Mouse (Mus musculus): Measurements from ENCODE around the gene Rpl19. TPM values are rescaled to one million over a fixed set of nuclear protein-coding genes. Genes with fewer than 3 reads are reported as not detected.

Gene Rpl19
- 1,072 and 1,152 TPM in 2 replicates for polyA plus RNA-seq (2015; fragmentation: Nextera tagmentation; extraction: Ambion mirVana)

DNA sequence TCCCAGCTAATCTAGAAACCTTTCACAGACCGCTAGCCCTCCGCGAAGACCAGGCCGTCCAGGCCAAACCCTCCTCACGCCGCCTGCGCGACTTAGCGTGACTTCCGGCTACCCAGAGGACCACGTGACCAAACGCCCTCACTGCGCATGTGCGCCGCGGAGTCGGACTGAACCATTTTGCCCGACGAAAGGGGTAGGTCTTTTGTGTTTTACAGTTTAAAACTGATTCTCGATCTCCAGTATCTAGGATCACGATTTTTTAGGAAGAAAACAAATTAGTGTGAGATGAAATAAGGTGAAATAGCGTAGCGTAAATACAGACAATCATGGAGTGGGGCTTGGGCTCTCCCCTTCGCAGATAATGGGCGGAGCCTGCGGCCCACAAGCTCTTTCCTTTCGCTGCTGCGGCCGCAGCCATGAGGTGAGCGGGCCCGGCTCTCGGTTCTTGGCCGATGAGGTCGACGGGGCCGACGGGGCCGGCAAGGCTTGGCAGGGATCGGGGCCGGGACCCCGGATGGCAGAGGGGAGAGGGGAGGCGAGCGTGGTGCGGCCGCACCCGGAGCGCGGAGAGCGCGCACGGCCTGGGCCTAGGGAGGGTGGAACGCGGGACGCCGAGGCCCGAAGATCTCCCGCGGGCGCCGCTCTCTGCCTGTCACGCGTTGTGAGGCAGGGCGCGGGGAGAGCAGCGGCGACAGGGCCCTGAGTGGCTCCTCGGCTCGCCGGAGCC lies at the start of gene Rpl19:
Gene Rpl19, plus strand, starts transcription at position 141 of the 727 bp plus-strand sequence.
- peak within 1 kb of the TSS; percentile 95 for H3K27ac ChIP-seq
- WGBS, result under 1% methylated on average over 69 of the region's 69 CpGs
- peak; percentile 69 for ATAC-seq (replicated peaks; ENCODE audit: low FRiP score)
- peak within 1 kb of the TSS; percentile 98 for H3K9ac ChIP-seq
- H3K4me1 ChIP-seq, result peaks cover 32% of the 10 kb centered on the region
- H3K4me3 ChIP-seq (replicated peaks), result peak within 1 kb of the TSS; percentile 87
- peak within 1 kb of the TSS; percentile 66 for H3K4me2 ChIP-seq
- H3K36me3 ChIP-seq, result peaks cover 35% of the 10 kb centered on the region
- no peaks in the 10 kb centered on the region for H3K9me3 ChIP-seq (replicated peaks)
- H3K27me3 ChIP-seq, result no peaks in the 10 kb centered on the region

DNA sequence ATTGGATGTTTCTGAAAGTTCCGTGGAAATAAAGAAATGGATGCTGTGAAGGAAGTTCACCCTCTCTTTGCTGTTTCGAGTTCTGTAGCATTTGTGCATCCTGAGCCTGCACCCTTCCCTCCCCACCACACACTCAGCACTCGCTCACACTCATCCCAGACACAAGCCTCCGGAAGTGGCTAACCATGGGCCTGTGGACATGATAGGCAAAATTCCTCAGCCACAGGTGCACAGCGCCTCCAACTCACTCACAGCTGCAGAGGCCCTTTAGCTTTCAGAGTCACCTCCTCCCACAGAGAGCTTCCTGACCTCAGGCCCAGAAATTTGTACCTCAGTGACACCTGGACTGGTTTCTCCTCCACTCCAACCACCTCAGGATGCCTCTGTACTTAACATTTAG lies 48.7 kb upstream of the Rpl19 start:
- H3K27ac ChIP-seq, result no peak overlapping the region
- WGBS, result 82% methylated on average over 5 of the region's 5 CpGs
- no peak overlapping the region for H3K4me3 ChIP-seq (replicated peaks)
- H3K4me1 ChIP-seq, result no peaks in the 10 kb centered on the region
- H3K36me3 ChIP-seq, result no peaks in the 10 kb centered on the region
- no peaks in the 10 kb centered on the region for H3K9me3 ChIP-seq (replicated peaks)
- ATAC-seq (replicated peaks; ENCODE audit: low FRiP score), result no peak
- H3K9ac ChIP-seq, result no peak overlapping the region
- H3K27me3 ChIP-seq, result no peaks in the 10 kb centered on the region
- H3K4me2 ChIP-seq, result no peak overlapping the region

DNA sequence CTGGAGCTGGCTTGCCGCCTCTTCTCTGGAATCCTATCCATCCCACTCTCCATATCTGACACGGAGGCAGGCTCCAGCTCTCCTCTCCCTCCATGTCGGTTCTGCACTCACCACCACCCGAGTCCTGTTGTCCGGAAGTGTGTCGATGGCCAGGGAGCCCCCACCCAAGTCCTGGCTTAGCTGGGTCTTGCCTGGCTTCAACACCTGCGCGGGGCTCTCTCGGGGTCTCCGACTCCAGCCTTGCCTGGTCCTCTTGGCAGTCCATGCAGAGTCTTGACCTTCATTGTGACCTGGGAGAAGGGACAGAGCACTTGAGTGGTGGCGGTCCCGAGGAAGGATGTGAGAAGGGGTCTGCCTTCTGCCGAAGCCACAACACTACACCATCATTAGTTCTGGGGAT lies 48.1 kb upstream of the Rpl19 start:
- H3K27me3 ChIP-seq, result no peaks in the 10 kb centered on the region
- no peaks in the 10 kb centered on the region for H3K9me3 ChIP-seq (replicated peaks)
- H3K4me3 ChIP-seq (replicated peaks), result no peak overlapping the region
- H3K4me1 ChIP-seq, result no peaks in the 10 kb centered on the region
- no peak overlapping the region for H3K9ac ChIP-seq
- H3K36me3 ChIP-seq, result no peaks in the 10 kb centered on the region
- H3K4me2 ChIP-seq, result no peak overlapping the region
- H3K27ac ChIP-seq, result no peak overlapping the region
- 85% methylated on average over 13 of the region's 13 CpGs for WGBS
- ATAC-seq (replicated peaks; ENCODE audit: low FRiP score), result no peak

DNA sequence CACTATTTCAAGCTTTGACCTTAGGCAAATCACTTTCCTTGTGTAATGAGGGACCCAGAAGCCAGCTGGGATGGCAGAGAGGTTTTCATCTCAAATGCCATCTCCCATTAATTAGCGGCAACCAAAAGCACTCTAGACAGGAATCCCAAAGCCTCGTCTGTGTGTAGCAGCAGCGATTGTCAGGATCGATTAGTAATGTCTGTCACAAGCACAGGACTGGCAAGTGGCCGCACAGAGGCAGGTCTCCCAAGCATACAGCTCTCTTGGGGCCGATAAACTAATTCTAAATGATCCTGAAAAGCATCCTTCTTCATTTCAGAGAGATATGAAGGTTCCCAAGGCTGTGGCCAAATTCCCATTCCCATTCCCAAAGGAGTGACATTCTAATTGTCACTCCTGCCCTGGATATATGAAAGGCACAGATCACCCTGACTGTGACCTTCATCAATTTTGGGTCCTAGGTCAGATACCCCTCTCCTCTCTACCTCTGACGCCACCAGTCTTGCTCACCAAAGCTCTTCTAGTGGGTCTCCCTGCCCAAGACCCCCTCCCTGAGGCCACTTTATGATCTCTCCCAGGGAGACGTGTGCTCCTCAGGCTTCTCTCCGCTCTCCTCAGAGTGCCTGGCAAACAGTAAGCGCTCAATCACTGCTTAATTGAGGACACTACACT lies 46.5 kb upstream of the Rpl19 start:
- H3K4me3 ChIP-seq (replicated peaks), result no peak overlapping the region
- no peaks in the 10 kb centered on the region for H3K9me3 ChIP-seq (replicated peaks)
- no peak overlapping the region for H3K27ac ChIP-seq
- no peak for ATAC-seq (replicated peaks; ENCODE audit: low FRiP score)
- no peak overlapping the region for H3K4me2 ChIP-seq
- peaks cover 9% of the 10 kb centered on the region for H3K27me3 ChIP-seq
- H3K9ac ChIP-seq, result no peak overlapping the region
- 75% methylated on average over 10 of the region's 10 CpGs for WGBS
- no peaks in the 10 kb centered on the region for H3K4me1 ChIP-seq
- no peaks in the 10 kb centered on the region for H3K36me3 ChIP-seq

DNA sequence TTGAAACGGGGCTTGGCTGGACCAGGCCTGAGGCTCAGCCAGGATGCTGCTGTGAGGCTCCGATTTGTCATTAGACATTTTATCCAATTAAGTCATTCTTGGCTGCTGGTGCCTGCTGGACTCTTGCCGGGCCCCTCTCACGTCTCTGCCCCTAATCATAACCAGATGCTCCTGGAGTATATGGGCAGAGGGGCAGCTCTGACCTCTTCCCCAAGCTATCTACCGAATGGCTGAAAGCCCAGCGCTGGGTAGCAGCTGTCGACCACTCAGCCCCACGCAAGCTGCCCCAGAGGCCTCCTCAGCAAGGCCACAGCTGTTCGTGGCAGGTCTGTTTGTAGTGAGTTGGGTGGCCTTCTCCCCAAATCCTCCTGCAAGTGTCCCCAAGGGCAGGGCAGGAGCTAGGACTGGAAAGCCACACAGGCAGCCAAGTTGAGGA lies 46.0 kb upstream of the Rpl19 start:
- H3K4me2 ChIP-seq, result no peak overlapping the region
- H3K4me1 ChIP-seq, result peaks cover 3% of the 10 kb centered on the region; the same call in 1 of the 2 replicates
- no peak for ATAC-seq (replicated peaks; ENCODE audit: low FRiP score)
- no peak overlapping the region for H3K4me3 ChIP-seq (replicated peaks)
- H3K27me3 ChIP-seq, result peaks cover 15% of the 10 kb centered on the region
- 62% methylated on average over 9 of the region's 9 CpGs for WGBS
- no peak overlapping the region for H3K9ac ChIP-seq
- H3K36me3 ChIP-seq, result no peaks in the 10 kb centered on the region
- no peaks in the 10 kb centered on the region for H3K9me3 ChIP-seq (replicated peaks)
- no peak overlapping the region for H3K27ac ChIP-seq

DNA sequence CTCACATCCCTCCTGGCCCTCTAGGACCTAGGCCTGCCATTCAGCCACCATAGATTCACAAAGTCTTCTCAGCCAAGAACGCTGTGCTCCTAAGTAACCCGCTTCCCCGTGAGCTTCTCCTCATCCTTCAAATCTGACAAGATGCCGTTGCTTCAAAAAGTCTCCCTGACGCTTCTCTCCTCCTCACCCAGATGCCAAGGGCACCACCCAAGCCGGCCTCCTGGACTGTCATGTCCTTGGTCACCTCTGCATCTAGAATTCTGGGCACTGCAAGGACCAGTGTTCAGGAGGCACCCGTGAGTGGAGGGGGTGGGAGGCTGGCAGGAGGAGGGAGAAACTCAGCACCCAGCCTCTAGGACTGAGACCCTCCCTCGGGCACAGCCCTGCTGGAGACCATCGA lies 43.8 kb upstream of the Rpl19 start:
- no peak for ATAC-seq (replicated peaks; ENCODE audit: low FRiP score)
- Histone ChIP-seq H3K36me3 (no peaks in the 10 kb centered on the region), H3K27ac (no peak overlapping the region), H3K9me3 (replicated peaks) (no peaks in the 10 kb centered on the region), H3K4me2 (no peak overlapping the region), H3K27me3 (peaks cover 31% of the 10 kb centered on the region), H3K9ac (no peak overlapping the region), H3K4me1 (peaks cover 21% of the 10 kb centered on the region), H3K4me3 (replicated peaks) (no peak overlapping the region)
- WGBS, result 86% methylated on average over 9 of the region's 9 CpGs

DNA sequence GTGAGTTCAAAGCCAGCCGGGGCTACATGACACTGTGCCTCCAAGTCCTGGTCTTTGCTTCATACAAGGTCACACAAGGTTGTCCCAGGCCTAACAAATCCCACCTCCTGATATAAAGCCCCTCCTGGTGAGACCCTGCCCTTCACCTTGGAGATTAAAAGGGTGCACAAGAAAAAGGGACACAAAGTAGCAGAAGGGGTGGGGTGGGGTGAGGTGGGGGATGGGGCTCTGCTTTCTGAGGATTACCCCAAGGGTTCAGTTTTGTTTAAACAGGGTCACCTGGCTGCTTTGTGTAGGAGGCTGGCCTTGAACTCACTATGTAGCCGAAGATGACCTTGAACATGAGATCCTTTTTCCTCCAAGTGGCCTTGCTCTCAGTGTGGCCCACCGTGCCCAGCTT lies 43.0 kb upstream of the Rpl19 start:
- Histone ChIP-seq H3K9me3 (replicated peaks) (no peaks in the 10 kb centered on the region), H3K27ac (no peak overlapping the region), H3K36me3 (no peaks in the 10 kb centered on the region), H3K4me3 (replicated peaks) (no peak overlapping the region), H3K27me3 (peaks cover 31% of the 10 kb centered on the region), H3K4me1 (peaks cover 21% of the 10 kb centered on the region), H3K9ac (no peak overlapping the region), H3K4me2 (no peak overlapping the region)
- no peak for ATAC-seq (replicated peaks; ENCODE audit: low FRiP score)
- 74% methylated on average over 3 of the region's 3 CpGs for WGBS

DNA sequence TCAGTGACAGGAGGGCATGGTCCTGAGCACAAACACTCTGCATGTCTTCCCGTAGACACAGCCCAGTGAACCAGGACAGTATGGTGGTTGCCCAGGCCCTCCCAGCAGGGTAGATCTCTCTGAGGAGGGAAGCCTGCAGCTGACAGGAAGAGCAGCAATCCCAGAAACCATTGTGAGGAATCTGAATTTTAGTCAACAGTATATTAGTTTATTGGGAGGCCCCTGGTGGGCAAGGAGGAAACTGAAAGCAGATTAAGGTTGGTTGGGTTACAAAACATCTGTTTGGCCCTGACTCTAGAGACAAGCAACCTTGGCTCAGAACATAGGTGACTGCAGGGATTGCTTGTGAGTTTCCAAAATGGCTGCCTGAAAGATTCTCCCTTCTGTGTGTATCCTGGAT lies 42.5 kb upstream of the Rpl19 start:
- Histone ChIP-seq H3K9me3 (replicated peaks) (no peaks in the 10 kb centered on the region), H3K4me2 (no peak overlapping the region), H3K27me3 (peaks cover 31% of the 10 kb centered on the region), H3K27ac (no peak overlapping the region), H3K4me1 (peaks cover 21% of the 10 kb centered on the region), H3K36me3 (no peaks in the 10 kb centered on the region), H3K4me3 (replicated peaks) (no peak overlapping the region), H3K9ac (no peak overlapping the region)
- WGBS, result 38% methylated on average over 1 of the region's 1 CpGs
- ATAC-seq (replicated peaks; ENCODE audit: low FRiP score), result no peak

DNA sequence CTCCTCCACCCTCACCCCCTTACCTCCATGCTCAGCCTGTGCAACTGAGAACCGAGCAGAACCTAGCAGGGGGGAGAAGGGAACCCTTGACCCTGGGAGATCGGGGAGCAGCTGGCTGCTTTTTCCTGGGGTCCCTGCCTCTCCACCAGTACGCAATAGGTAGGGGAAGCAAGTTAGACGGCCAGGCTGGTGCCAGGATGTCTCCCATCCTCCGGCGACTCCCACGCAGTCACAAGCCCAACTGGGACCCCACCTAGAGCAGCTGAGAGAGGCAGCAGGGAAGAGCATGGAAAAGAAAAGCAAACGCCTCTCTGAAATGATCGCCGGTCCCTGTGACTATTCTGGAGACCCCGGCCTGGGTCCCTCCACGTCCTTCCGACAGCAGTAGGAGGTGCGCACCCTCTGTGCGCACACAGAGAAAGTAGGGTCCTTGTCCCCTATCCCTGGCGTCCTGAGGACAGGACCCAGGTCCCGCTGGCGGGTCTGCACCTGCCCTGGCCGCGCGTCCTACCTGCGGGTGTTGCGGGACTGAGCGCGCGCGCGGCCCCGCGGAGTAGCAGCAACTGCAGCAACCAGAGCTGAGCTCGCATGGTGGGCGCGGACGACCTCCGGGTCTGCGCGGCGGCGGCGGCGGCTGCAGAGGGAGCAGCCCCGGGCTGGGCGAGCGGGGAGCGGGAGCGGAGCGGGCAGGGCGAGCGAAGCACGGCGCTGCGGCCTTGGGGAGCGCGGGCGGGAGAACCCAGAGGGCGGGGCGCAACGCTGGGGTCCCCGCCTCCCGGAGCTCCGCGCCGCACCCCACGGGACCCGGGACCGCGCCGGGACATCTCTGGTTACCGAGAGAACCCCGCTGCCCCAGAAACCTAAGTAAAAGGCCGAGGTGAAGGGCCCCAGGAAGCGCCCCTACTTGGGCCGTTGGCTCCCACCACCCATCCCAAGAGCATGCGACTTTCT lies 40.5 kb upstream of the Rpl19 start, which contains the start of gene Plxdc1:
Gene Plxdc1, minus strand, starts transcription at position 718 of the 951 bp plus-strand sequence.
- H3K9me3 ChIP-seq (replicated peaks), result no peaks in the 10 kb centered on the region
- 2% methylated on average over 71 of the region's 74 CpGs for WGBS
- H3K27me3 ChIP-seq, result peaks cover 31% of the 10 kb centered on the region
- 0 out of 2 replicates have a peak within 1 kb of the TSS, but pooled peaks have one; percentile 10 for H3K27ac ChIP-seq
- no peak for ATAC-seq (replicated peaks; ENCODE audit: low FRiP score)
- peak within 1 kb of the TSS; percentile 87 for H3K4me3 ChIP-seq (replicated peaks)
- no peaks in the 10 kb centered on the region for H3K36me3 ChIP-seq
- H3K9ac ChIP-seq, result peak within 1 kb of the TSS; percentile 51
- H3K4me1 ChIP-seq, result peaks cover 37% of the 10 kb centered on the region
- peak within 1 kb of the TSS; percentile 90 for H3K4me2 ChIP-seq

DNA sequence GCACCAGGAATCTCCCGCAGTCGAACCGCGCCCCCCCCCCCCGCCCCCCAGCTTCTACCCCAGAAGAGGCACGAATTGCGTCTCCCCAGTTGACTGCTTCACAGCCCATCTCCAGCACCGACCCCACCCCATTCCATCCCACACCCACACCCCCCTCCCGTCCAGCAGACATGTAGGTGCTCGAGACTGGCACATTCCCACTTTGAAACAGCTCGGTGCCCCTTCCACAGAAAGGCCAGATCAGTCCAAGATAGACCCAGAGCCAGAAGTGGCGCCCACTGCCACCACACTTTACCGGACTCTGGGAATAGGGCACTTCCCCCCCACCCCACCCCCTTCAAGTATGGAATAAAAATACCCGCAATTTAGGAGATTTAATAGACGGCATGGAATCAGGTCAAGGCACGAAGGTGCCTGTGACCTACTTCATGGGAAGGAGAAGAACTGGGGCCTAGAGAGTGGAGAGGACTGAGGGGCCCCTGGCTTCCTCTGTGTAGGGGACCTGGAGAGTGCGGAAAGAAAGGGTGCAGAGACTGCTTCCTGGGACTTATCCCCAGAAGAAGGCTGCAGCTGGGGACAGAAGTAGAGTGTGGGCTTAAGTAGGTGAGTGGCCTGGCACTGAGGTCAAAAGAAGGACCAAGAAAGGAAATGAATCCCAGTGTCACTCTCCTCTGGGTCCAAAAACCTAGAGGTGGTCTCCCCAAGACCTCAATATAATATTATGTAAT lies 39.6 kb upstream of the Rpl19 start:
- no peaks in the 10 kb centered on the region for H3K36me3 ChIP-seq
- peak overlapping the region; percentile 87 for H3K4me3 ChIP-seq (replicated peaks)
- peak overlapping the region; percentile 90 for H3K4me2 ChIP-seq
- H3K4me1 ChIP-seq, result peaks cover 37% of the 10 kb centered on the region
- no peak for ATAC-seq (replicated peaks; ENCODE audit: low FRiP score)
- peak overlapping the region; percentile 51 for H3K9ac ChIP-seq
- H3K27me3 ChIP-seq, result peaks cover 31% of the 10 kb centered on the region
- WGBS, result 21% methylated on average over 17 of the region's 17 CpGs
- 0 out of 2 replicates have a peak overlapping the region, but pooled peaks have one; percentile 10 for H3K27ac ChIP-seq
- no peaks in the 10 kb centered on the region for H3K9me3 ChIP-seq (replicated peaks)
